Mouse (Mus musculus) mouse trophoblast stem cell (cell line): Measurements from ENCODE around the gene A26c2.

Experiments used
- in situ Hi-C, 2 experiments: fragments of 300-500 bp; cut with MseI, MboI; formaldehyde crosslinking; loops; 2 replicates in 1 of 2; 3 replicates in 1 of 2; pipeline ENCODE4 v1.15.1; 2025

Gene A26c2

GRCm38 (mm10) chr7:62823573-62823972, at the start of gene A26c2:
Gene A26c2 (minus strand): TSS chr7:62823673.
- in situ Hi-C loops: no loop called here

DNA sequence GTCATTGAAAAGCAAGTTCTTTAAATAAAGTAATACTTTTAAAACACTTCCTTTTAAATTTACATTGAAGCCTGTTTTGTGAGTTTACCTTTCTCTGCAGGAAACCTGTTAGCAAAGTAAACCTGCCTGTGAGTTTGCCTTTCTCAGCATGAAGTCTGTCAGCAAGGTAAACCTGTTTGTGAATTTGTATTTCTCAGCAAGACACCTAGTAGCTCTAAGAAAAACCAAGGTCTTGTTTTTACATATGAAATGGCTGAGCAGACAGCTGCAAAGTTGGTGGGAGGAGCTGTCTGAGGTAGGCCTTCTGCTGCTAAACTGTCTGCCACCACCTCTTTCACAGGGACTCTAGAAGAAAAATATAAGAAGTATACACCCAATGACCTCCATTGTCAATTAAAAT, 28.0 kb upstream of the A26c2 start:
- in situ Hi-C loops: no loop called here
